Mouse (Mus musculus): Measurements from ENCODE around the gene Cep290. TPM values are rescaled to one million over a fixed set of nuclear protein-coding genes. Genes with fewer than 3 reads are reported as not detected.
"Not testable (repeated sequence)": the region's sequence is repeated elsewhere in the genome, so short reads cannot be mapped to it uniquely, and the experiment has no call there.

The Cep290 gene
- 1 to 10 TPM; 4.6 to 5.3 TPM for total RNA-seq (2021)
- long read RNA-seq, experiment 1, partial matches to known transcripts = 0 of 1 reads
- long read RNA-seq, experiment 1, other reads (novel, unspliced or antisense) = 1 of 1 reads
- long read RNA-seq, experiment 2, partial matches to known transcripts = 0 of 3 reads
- long read RNA-seq, experiment 2, other reads (novel, unspliced or antisense) = 3 of 3 reads

- DNase-seq (ENCODE audit: low spot score in 2 of 2) = peak; percentile 79 to 90
Observed at GRCm38 (mm10) chr10:100487097-100487978, at the start of gene Cep290, which contains the start of gene Tmtc3. TSS of gene Cep290 (plus strand) at chr10:100487558. TSS of gene Tmtc3 (minus strand) at chr10:100487350.

- no peak for DNase-seq (ENCODE audit: low spot score in 2 of 2)
Observed at GRCm38 (mm10) chr10:100449394-100449793, 38.0 kb upstream of the Cep290 start.

- DNase-seq (ENCODE audit: low spot score in 2 of 2) = no peak
Observed at GRCm38 (mm10) chr10:100460515-100460914, 26.8 kb upstream of the Cep290 start.

DNA sequence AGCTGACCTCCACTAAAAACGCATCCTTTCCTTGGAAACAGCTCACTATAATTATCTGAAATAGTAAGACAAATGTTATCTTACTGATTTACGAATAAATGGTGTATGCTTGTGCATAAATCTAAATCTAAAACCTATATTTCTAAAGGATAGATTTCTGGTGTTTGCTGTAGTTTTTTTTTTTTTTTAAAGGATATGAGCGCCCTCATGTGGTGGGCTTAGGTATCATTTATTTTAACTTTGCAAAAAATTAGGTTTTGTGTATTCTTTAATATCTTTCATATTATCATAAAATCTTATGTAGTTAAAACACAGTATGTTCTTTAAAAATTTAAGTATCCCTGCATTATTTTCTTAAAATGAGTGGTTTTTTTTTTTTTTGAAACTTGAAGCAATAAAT is 12.3 kb upstream of the Cep290 start:
- DNase-seq (ENCODE audit: low spot score in 2 of 2) = no peak

- DNase-seq (ENCODE audit: low spot score in 2 of 2) = no peak
Observed at GRCm38 (mm10) chr10:100479538-100479937, 7.8 kb upstream of the Cep290 start.

DNA sequence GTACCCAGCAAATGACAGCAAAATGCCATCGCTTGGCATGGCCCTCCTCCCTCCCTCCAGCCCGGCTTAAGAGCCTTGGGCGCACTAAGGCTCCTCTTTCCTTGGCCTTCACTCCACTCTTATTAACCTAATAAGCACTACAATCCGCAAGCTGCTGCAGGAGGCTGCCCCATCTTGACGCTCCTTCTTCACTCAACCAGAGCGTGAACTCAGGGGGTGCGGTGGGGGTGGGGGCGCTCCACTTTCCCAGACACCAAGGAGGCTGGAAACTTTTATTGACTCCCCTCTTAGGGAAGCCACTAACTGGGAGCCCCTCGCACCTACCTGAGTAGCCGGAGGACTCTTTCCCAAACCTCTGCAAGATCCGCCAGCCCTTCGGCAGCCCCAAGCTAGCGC is 659 bp upstream of the Cep290 start:
- DNase-seq (ENCODE audit: low spot score in 2 of 2) = no peak

DNA sequence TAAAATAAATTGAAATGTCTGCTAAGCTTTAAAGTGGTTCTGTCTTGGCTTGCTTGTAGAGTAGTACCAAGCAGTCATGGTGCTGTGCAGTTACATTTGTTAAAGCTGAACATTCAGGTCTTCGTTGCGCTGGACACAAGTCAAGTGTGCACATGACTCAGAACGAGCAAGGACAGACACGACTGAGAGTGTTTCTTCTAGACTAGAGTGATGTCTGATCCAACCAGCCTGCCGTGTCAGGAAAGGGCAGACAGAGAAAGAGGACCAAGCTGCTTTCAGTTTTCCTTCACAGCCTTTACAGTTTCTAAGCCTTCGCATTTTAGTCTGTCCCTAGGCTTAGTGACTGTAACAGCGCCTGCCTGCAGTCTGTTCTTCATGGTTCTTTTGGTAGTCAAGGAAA is 4.6 kb downstream of the Cep290 start:
- DNase-seq (ENCODE audit: low spot score in 2 of 2) = no peak

GRCm38 (mm10) chr10:100498309-100498708 is 11.0 kb downstream of the Cep290 start:
- DNase-seq (ENCODE audit: low spot score in 2 of 2) = no peak

GRCm38 (mm10) chr10:100508170-100508569 is 20.8 kb downstream of the Cep290 start:
- no peak for DNase-seq (ENCODE audit: low spot score in 2 of 2)

- DNase-seq (ENCODE audit: low spot score in 2 of 2) = no peak
Observed at GRCm38 (mm10) chr10:100521617-100522016, 34.3 kb downstream of the Cep290 start.

GRCm38 (mm10) chr10:100522330-100522729 is 35.0 kb downstream of the Cep290 start:
- no peak for DNase-seq (ENCODE audit: low spot score in 2 of 2)

- DNase-seq (ENCODE audit: low spot score in 2 of 2) = no peak
Observed at GRCm38 (mm10) chr10:100524499-100525390, 37.4 kb downstream of the Cep290 start.

DNA sequence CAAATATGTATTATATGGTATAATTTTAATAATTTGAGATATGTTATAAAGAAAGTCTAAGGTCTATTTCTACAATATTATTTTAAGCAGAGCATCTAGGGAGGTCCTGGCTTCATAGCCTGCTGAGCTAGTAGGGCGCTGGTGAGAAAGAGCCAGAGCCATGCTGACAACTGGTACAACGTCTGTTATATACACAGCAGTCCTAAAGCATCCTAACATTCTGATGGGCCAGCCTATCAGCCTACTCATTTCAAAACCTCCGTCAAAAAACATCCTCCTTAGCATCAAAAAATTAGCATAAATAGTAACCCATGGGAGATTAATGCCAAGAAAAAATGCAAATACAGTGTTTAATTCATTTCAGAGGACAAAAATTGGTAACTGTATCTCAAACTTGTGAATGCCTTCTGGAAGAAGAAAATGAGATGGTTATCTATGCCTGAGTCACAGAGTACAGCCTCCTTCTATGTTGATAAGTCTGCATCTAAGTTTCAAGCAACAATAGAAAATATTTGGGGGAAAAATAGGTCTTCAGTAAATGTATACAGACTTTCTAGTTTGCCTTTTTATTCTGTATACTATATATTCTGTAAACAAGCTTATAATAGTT is 69.3 kb downstream of the Cep290 start:
- DNase-seq (ENCODE audit: low spot score in 2 of 2) = no peak

DNA sequence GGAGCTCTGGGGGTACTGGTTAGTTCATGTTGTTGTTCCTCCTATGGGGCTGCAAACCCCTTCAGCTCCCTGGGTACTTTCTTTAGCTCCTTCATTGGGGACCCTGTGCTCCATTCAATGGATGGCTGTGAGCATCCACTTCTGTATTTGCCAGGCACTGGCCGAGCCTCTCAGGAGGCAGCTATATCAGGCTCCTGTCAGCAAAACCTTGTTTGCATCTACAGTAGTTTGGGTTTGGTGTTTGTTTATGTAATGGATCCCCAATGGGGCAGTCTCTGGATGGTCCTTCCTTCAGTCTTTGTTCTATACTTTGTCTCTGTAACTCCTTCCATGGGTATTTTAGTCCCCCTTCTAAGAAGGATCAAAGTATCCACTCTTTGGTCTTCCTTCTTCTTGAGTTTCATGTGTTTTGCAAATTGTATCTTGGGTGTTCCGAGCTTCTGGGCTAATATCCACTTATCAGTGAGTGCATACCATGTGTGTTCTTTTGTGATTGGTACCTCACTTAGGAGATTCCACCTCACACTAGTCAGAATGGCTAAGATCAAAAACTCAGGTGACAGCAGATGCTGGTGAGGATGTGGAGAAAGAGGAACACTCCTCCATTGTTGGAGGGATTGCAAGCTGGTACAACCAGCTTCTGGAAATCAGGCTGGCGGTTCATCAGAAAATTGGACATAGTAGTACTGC is 73.0 kb downstream of the Cep290 start:
- not testable (repeated sequence) for DNase-seq (ENCODE audit: low spot score in 2 of 2)

- DNase-seq (ENCODE audit: low spot score in 2 of 2) = no peak
Observed at GRCm38 (mm10) chr10:100564112-100564511, 76.8 kb downstream of the Cep290 start.

DNA sequence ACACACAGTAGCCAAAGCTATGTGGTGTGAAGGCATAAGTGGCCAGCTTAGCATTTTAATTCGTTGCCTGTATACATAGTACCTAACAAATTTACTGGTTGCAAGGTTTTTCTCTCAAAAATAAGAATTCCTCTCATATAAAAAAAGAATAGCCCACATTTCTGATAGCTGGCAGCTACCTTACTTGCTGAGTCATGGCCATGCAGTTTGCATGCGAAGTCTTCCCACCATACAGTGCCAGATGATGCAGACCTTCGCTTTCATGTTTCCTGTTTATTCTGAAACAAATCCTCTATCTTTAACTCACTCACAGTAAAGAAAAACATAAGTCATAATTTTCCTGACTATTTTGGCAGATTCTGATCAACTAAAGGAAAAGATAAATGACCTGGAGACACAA is 84.3 kb downstream of the Cep290 start:
- DNase-seq (ENCODE audit: low spot score in 2 of 2) = no peak

DNA sequence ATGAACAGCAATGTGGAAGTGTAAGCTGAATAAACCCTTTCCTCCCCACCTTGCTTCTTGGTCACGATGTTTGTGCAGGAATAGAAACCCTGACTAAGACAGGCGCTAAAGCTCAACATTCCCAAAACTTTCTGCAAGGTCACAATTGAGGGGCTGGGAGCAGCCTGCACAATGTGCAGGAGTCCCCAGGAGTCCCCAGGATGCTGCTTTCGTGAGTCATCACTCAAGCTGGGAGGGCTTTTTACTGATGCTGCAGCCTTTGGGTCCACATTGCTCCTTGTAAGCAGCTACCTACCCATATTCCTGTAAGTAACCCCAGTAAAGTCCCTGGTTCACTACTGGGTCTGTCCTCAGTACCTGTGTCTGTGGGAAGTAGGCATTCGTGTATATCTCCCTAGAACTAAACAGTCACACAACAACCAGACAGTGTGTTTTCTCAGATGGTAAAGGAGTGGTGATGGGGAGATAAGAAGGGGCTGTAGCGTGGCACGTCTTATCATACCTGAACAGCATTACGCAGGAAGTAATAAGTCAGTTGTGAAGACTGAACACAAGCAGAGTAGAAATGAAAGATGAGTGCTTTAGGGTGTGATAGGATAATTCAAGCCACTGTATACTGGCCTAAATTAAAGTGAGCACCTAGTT is 87.3 kb downstream of the Cep290 start:
- no peak for DNase-seq (ENCODE audit: low spot score in 2 of 2)

GRCm38 (mm10) chr10:100575294-100575693 is 87.9 kb downstream of the Cep290 start:
- no peak for DNase-seq (ENCODE audit: low spot score in 2 of 2)

DNA sequence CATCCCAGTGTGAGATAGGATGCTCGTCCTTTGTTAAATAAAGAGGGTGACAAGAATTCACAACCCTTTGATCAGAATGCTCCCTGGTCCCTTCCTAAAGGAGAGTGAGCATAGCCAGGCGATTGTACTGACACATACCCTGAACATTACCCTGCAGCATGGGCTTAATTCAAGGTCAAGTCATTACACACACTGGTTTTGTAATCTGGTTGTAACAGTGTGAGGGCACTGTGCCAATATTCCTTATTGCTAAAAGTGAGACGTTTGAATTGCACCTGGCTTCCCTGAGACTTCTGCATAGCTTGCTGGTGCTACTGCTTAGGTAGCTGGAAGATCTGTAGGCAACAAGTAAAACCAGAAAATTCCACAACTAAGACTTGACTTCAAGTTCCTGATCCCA is 96.8 kb downstream of the Cep290 start:
- DNase-seq (ENCODE audit: low spot score in 2 of 2) = no peak

GRCm38 (mm10) chr10:100588524-100588923 is 101.2 kb downstream of the Cep290 start:
- no peak for DNase-seq (ENCODE audit: low spot score in 2 of 2)
